Mouse (Mus musculus): ENCODE measurements around the gene Wdr82.

DNA sequence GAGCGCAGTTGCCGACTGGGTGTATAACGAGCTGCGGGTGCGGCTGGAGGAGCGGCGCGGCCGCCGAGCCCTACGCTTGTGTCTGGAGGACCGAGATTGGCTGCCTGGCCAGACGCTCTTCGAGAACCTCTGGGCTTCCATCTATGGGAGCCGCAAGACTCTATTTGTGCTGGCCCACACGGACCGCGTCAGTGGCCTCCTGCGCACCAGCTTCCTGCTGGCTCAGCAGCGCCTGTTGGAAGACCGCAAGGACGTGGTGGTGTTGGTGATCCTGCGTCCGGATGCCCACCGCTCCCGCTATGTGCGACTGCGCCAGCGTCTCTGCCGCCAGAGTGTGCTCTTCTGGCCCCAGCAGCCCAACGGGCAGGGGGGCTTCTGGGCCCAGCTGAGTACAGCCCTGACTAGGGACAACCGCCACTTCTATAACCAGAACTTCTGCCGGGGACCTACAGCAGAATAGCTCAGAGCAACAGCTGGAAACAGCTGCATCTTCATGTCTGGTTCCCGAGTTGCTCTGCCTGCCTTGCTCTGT lies 55.5 kb downstream of the Wdr82 start:
- TF ChIP-seq HCFC1 (IDR thresholded peaks at IDR 0.05; ENCODE audit: borderline replicate concordance, insufficient read depth, low read length), result no peak
- no peak for TF ChIP-seq ZC3H11A (IDR thresholded peaks at IDR 0.05; ENCODE audit: borderline replicate concordance, low read depth, low read length)

All from ES-E14 (cell line).